13 mouse cellular contexts compared by ENCODE assay signal in the genomic region with DNA sequence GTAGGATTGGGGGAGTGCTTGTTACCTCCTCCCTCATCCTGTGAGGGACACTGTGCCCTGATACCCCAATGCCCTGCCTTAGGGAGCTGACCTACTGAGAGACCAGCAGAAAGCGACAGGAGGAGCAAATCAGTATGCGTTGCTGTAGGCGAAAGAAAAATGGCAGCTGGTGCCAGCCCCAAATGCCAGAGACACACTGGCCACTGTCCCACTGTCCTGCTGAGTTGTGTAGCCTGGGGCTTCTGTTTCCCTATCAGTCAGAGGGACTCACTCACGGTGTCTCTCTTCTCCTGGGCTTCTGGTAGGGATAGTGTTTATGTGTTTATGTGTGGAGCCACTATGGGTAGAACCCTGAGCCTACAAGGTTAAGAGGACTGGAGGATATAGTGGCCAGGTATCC. TPM values are rescaled to one million over a fixed set of nuclear protein-coding genes. Genes with fewer than 3 reads are reported as not detected.
DNase-seq lines count a peak whose midpoint lies in the region; ATAC-seq and TF ChIP-seq lines count a peak whose summit lies in the region.
"Had no signal": no experiment of that assay in that cellular context is flagged by ENCODE, and none has a peak within 500 bp of the region (broad histone marks: within the 10 kb centered on the region; RNA-seq: fewer than 3 reads in every experiment).

No protein-coding gene starts in this region.

- TF ChIP-seq CTCF in intestine, postnatal 0 days (IDR thresholded peaks at IDR 0.05; ENCODE audit: low read depth): no peak

- H3K4me3 ChIP-seq in hindbrain, embryonic 10.5 days: 0 out of 2 replicates have a peak overlapping the region, but pooled peaks have one; percentile 63
- no peak overlapping the region for H3K4me3 ChIP-seq in hindbrain, embryonic 13.5 days
- H3K4me3 ChIP-seq in intestine, postnatal 0 days (ENCODE audit: low read depth, low read length): peak overlapping the region; percentile 62; the same call in 1 of the 2 replicates

- no peak overlapping the region for H3K4me2 ChIP-seq in hindbrain, embryonic 13.5 days
- peak overlapping the region; percentile 86 for H3K4me2 ChIP-seq in intestine, postnatal 0 days (replicated peaks; ENCODE audit: low read depth)

- H3K36me3 ChIP-seq in hindbrain, embryonic 10.5 days: no peaks in the 10 kb centered on the region
- no peaks in the 10 kb centered on the region for H3K36me3 ChIP-seq in hindbrain, embryonic 13.5 days
- peaks cover 1% of the 10 kb centered on the region; the same call in 1 of the 2 replicates for H3K36me3 ChIP-seq in intestine, postnatal 0 days (ENCODE audit: control insufficient read depth, insufficient read depth)
- H3K36me3 ChIP-seq: liver, embryonic 13.5 days had no signal

- H3K27me3 ChIP-seq in hindbrain, embryonic 10.5 days (ENCODE audit: insufficient read depth, poor library complexity, severe bottlenecking): peaks cover 68% of the 10 kb centered on the region
- peaks cover 73% of the 10 kb centered on the region for H3K27me3 ChIP-seq in hindbrain, embryonic 13.5 days
- H3K27me3 ChIP-seq in intestine, postnatal 0 days (replicated peaks; ENCODE audit: control insufficient read depth, insufficient read depth, low read length): peaks cover 30% of the 10 kb centered on the region; the same call in 1 of the 2 replicates

- DNase-seq in hindbrain, embryonic 10.5 days (ENCODE audit: low spot score): no peak
- peak; percentile 5 for DNase-seq in thymus, postnatal 4 days
- no peak for DNase-seq in thymus, postnatal 0 days (ENCODE audit: low spot score)
- no peak for DNase-seq in testis, postnatal 10 days (ENCODE audit: low spot score)
- DNase-seq in gastrocnemius, postnatal 4 days (ENCODE audit: low spot score in 2 of 2): no peak
- DNase-seq: adrenal gland, adult 8-10 months; cerebellum, adult 11 months; liver, embryonic 13.5 days; right cerebral cortex, postnatal 4 days; thymus, adult 2 months had no signal

- WGBS in hindbrain, embryonic 10.5 days: 82% methylated on average over 4 of the region's 4 CpGs
- WGBS in hindbrain, embryonic 13.5 days: 74% methylated on average over 4 of the region's 4 CpGs
- WGBS in intestine, postnatal 0 days: 88% methylated on average over 4 of the region's 4 CpGs

- no peaks in the 10 kb centered on the region for H3K9me3 ChIP-seq in hindbrain, embryonic 10.5 days
- H3K9me3 ChIP-seq in hindbrain, embryonic 13.5 days: no peaks in the 10 kb centered on the region
- H3K9me3 ChIP-seq in intestine, postnatal 0 days (ENCODE audit: control insufficient read depth): no peaks in the 10 kb centered on the region
- H3K9me3 ChIP-seq: liver, embryonic 13.5 days had no signal

- H3K4me1 ChIP-seq in hindbrain, embryonic 10.5 days (replicated peaks): peaks cover 31% of the 10 kb centered on the region
- H3K4me1 ChIP-seq in hindbrain, embryonic 13.5 days (replicated peaks): peaks cover 24% of the 10 kb centered on the region
- peaks cover 3% of the 10 kb centered on the region; the same call in 1 of the 2 replicates for H3K4me1 ChIP-seq in intestine, postnatal 0 days (replicated peaks; ENCODE audit: control insufficient read depth, insufficient read depth, low read length)

- no peak overlapping the region for H3K27ac ChIP-seq in hindbrain, embryonic 10.5 days
- no peak overlapping the region for H3K27ac ChIP-seq in hindbrain, embryonic 13.5 days
- H3K27ac ChIP-seq in intestine, postnatal 0 days (ENCODE audit: low read depth, low read length): no peak overlapping the region
- H3K27ac ChIP-seq: liver, embryonic 13.5 days had no signal

- H3K9ac ChIP-seq in hindbrain, embryonic 13.5 days: no peak overlapping the region
- no peak overlapping the region for H3K9ac ChIP-seq in intestine, postnatal 0 days (ENCODE audit: low read depth, low read length)
- H3K9ac ChIP-seq: liver, embryonic 13.5 days had no signal

- no peak for ATAC-seq in hindbrain, embryonic 13.5 days (ENCODE audit: low FRiP score)
- no peak for ATAC-seq in intestine, postnatal 0 days

RNA-seq across cellular contexts. Expression of gene Kdelr3, which starts 1.5 kb away (rescaled TPM):
- 11.4 and 21.5 TPM in 2 replicates for polyA plus RNA-seq in hindbrain, embryonic 10.5 days (2016; fragmentation: Nextera tagmentation; extraction: Ambion mirVana)
- 12.5 TPM in 2 replicates for polyA plus RNA-seq in hindbrain, embryonic 13.5 days (2015; fragmentation: Nextera tagmentation; extraction: Ambion mirVana)
- polyA plus RNA-seq in thymus, postnatal 0 days (2015; fragmentation: Nextera tagmentation; extraction: Ambion mirVana): 9.5 and 11.6 TPM in 2 replicates
- polyA plus RNA-seq in intestine, postnatal 0 days (2015; fragmentation: Nextera tagmentation; extraction: Ambion mirVana): 75.7 and 95.2 TPM in 2 replicates
- 10 to 100 TPM; 49.1 to 55.1 TPM for total RNA-seq in gastrocnemius, postnatal 4 days (2021)
- total RNA-seq: megakaryocyte-erythroid progenitor cell, adult 5-6 weeks had no signal

RNA-seq across cellular contexts. Expression of gene Kcnj4, which starts 12.7 kb away (rescaled TPM):
- polyA plus RNA-seq in hindbrain, embryonic 10.5 days (2016; fragmentation: Nextera tagmentation; extraction: Ambion mirVana): not detected in 2 replicates
- not detected in 2 replicates for polyA plus RNA-seq in hindbrain, embryonic 13.5 days (2015; fragmentation: Nextera tagmentation; extraction: Ambion mirVana)
- not detected in 2 replicates for polyA plus RNA-seq in thymus, postnatal 0 days (2015; fragmentation: Nextera tagmentation; extraction: Ambion mirVana)
- polyA plus RNA-seq in intestine, postnatal 0 days (2015; fragmentation: Nextera tagmentation; extraction: Ambion mirVana): not detected in 2 replicates
- total RNA-seq in gastrocnemius, postnatal 4 days (2021): under 1 TPM in 1 of 2 experiments, not detected in 1; 0.13 TPM
- total RNA-seq: megakaryocyte-erythroid progenitor cell, adult 5-6 weeks had no signal
- polyA plus RNA-seq: liver, embryonic 13.5 days; thymus, adult 2 months had no signal

RNA-seq across cellular contexts. Expression of gene Ddx17, which starts 28.8 kb away (rescaled TPM):
- 46.9 and 50.1 TPM in 2 replicates for polyA plus RNA-seq in hindbrain, embryonic 10.5 days (2016; fragmentation: Nextera tagmentation; extraction: Ambion mirVana)
- polyA plus RNA-seq in hindbrain, embryonic 13.5 days (2015; fragmentation: Nextera tagmentation; extraction: Ambion mirVana): 59.2 and 61.0 TPM in 2 replicates
- 42.1 and 47.2 TPM in 2 replicates for polyA plus RNA-seq in thymus, postnatal 0 days (2015; fragmentation: Nextera tagmentation; extraction: Ambion mirVana)
- 18.7 and 23.8 TPM in 2 replicates for polyA plus RNA-seq in intestine, postnatal 0 days (2015; fragmentation: Nextera tagmentation; extraction: Ambion mirVana)
- 100 to 1,000 TPM; 210 to 254 TPM for total RNA-seq in gastrocnemius, postnatal 4 days (2021)
